In genomic region chr2:153108313-153109264, GRCm38 (mm10) we compare ENCODE assay signal across 8 mouse cellular contexts. TPM values are rescaled to one million over a fixed set of nuclear protein-coding genes. Genes with fewer than 3 reads are reported as not detected.
A peak's percentile ranks its signal among the peaks of the same experiment; 100 is the strongest.
DNase-seq lines count a peak whose midpoint lies in the region; ATAC-seq and TF ChIP-seq lines count a peak whose summit lies in the region.

Gene Hck, plus strand, starts transcription at chr2:153108468.

- no peaks in the 10 kb centered on the region for H3K9me3 ChIP-seq in intestine, postnatal 0 days (ENCODE audit: control insufficient read depth)
- H3K9me3 ChIP-seq in liver, postnatal 0 days (ENCODE audit: low read length): no peaks in the 10 kb centered on the region
- H3K9me3 ChIP-seq in neural tube, embryonic 12.5 days: no peaks in the 10 kb centered on the region

- peak within 1 kb of the TSS; percentile 80 for H3K4me2 ChIP-seq in intestine, postnatal 0 days (replicated peaks; ENCODE audit: low read depth)
- H3K4me2 ChIP-seq in liver, postnatal 0 days (ENCODE audit: low read depth, low read length): peak within 1 kb of the TSS; percentile 70
- H3K4me2 ChIP-seq in neural tube, embryonic 12.5 days (replicated peaks): peak within 1 kb of the TSS; percentile 79

- ATAC-seq in frontal cortex, adult (ENCODE audit: low TSS enrichment): peak; percentile 47; the same call in 1 of the 2 replicates
- peak; percentile 45; the same call in 1 of the 2 replicates for ATAC-seq in intestine, postnatal 0 days
- peak; percentile 72 for ATAC-seq in liver, postnatal 0 days
- ATAC-seq in neural tube, embryonic 12.5 days (ENCODE audit: low FRiP score, low read depth): peak; percentile 37; the same call in 1 of the 2 replicates

- H3K4me3 ChIP-seq in intestine, postnatal 0 days (ENCODE audit: low read depth, low read length): peak within 1 kb of the TSS; percentile 48
- peak within 1 kb of the TSS; percentile 59 for H3K4me3 ChIP-seq in liver, postnatal 0 days (ENCODE audit: low read depth, low read length)
- peak within 1 kb of the TSS; percentile 34 for H3K4me3 ChIP-seq in neural tube, embryonic 12.5 days

- no peak within 1 kb of the TSS for H3K9ac ChIP-seq in intestine, postnatal 0 days (ENCODE audit: low read depth, low read length)
- peak within 1 kb of the TSS; percentile 63 for H3K9ac ChIP-seq in liver, postnatal 0 days (replicated peaks)
- 0 out of 2 replicates have a peak within 1 kb of the TSS, but pooled peaks have one; percentile 35 for H3K9ac ChIP-seq in neural tube, embryonic 12.5 days

- WGBS in intestine, postnatal 0 days: 4% methylated on average over 52 of the region's 52 CpGs
- WGBS in liver, postnatal 0 days (ENCODE audit: insufficient replicate concordance): 2% methylated on average over 52 of the region's 52 CpGs
- 3% methylated on average over 52 of the region's 52 CpGs for WGBS in neural tube, embryonic 12.5 days

- H3K36me3 ChIP-seq in intestine, postnatal 0 days (ENCODE audit: control insufficient read depth, insufficient read depth): no peaks in the 10 kb centered on the region
- H3K36me3 ChIP-seq in liver, postnatal 0 days (replicated peaks; ENCODE audit: insufficient read depth, low read length): no peaks in the 10 kb centered on the region
- H3K36me3 ChIP-seq in neural tube, embryonic 12.5 days: no peaks in the 10 kb centered on the region

- H3K27ac ChIP-seq in intestine, postnatal 0 days (ENCODE audit: low read depth, low read length): no peak within 1 kb of the TSS
- H3K27ac ChIP-seq in liver, postnatal 0 days (ENCODE audit: low read depth): peak within 1 kb of the TSS; percentile 70
- no peak within 1 kb of the TSS for H3K27ac ChIP-seq in neural tube, embryonic 12.5 days

- H3K4me1 ChIP-seq in intestine, postnatal 0 days (replicated peaks; ENCODE audit: control insufficient read depth, insufficient read depth, low read length): no peaks in the 10 kb centered on the region
- H3K4me1 ChIP-seq in liver, postnatal 0 days (ENCODE audit: insufficient read depth): peaks cover 17% of the 10 kb centered on the region; the same call in 1 of the 2 replicates
- peaks cover 12% of the 10 kb centered on the region for H3K4me1 ChIP-seq in neural tube, embryonic 12.5 days

- peak; percentile 22; the same call in 1 of the 2 replicates for TF ChIP-seq CTCF in intestine, postnatal 0 days (IDR thresholded peaks at IDR 0.05; ENCODE audit: low read depth)
- peak; percentile 22 for TF ChIP-seq CTCF in liver, postnatal 0 days (IDR thresholded peaks at IDR 0.05; ENCODE audit: low read depth)

- peaks cover 27% of the 10 kb centered on the region for H3K27me3 ChIP-seq in intestine, postnatal 0 days (replicated peaks; ENCODE audit: control insufficient read depth, insufficient read depth, low read length)
- H3K27me3 ChIP-seq in liver, postnatal 0 days (ENCODE audit: insufficient read depth, low read length): peaks cover 31% of the 10 kb centered on the region
- H3K27me3 ChIP-seq in neural tube, embryonic 12.5 days (replicated peaks): peaks cover 38% of the 10 kb centered on the region

- DNase-seq in frontal cortex, adult 2 months (ENCODE audit: extremely low spot score in 1 of 2, low spot score in 1 of 2): no peak
- DNase-seq in c-Kit-positive CD71-positive TER-119-positive erythroid progenitor cells, embryonic 14.5 days (ENCODE audit: low spot score): peak; percentile 12
- DNase-seq in gastrocnemius, postnatal 25 days: peak; percentile 33
- DNase-seq in liver, postnatal 0 days: peak; percentile 74
- peak; percentile 58 for DNase-seq in thymus, postnatal 4 days

- TF ChIP-seq EP300 in liver, postnatal 0 days (IDR thresholded peaks at IDR 0.05; ENCODE audit: low read depth): no peak

RNA-seq across cellular contexts. Expression of gene Hck, which starts in this region (rescaled TPM):
- 2.2 and 2.9 TPM in 2 replicates for polyA plus RNA-seq in frontal cortex, adult 2 months (2012; rRNA removed)
- total RNA-seq in gastrocnemius, postnatal 25 days (2021): under 1 TPM; 0.21 to 0.26 TPM
- polyA plus RNA-seq in intestine, postnatal 0 days (2015; fragmentation: Nextera tagmentation; extraction: Ambion mirVana): 3.4 and 3.5 TPM in 2 replicates
- 13.3 and 14.0 TPM in 2 replicates for polyA plus RNA-seq in liver, postnatal 0 days (2015; fragmentation: Nextera tagmentation; extraction: Ambion mirVana)
- polyA plus RNA-seq in neural tube, embryonic 12.5 days (2016; fragmentation: Nextera tagmentation; extraction: Ambion mirVana): 2.5 and 2.6 TPM in 2 replicates

Comparison
In these comparisons a context has a peak if more than half of its experiments do, and no peak if none do; other contexts are left out.
1. Peak in DNase-seq in gastrocnemius, postnatal 25 days; RNA of the gene not detected or under 1 TPM.
2. DNase-seq: peak in c-Kit-positive CD71-positive TER-119-positive erythroid progenitor cells, embryonic 14.5 days (single experiment), liver, postnatal 0 days (single experiment) and thymus, postnatal 4 days (single experiment); none in frontal cortex, adult 2 months (0 of 2).
3. Peak in every context shown above with its lines, with median percentiles within 50 percentile points of each other: ATAC-seq, H3K4me2 ChIP-seq and H3K4me3 ChIP-seq.